28 mouse cellular contexts compared by ENCODE assay signal in genomic region chr6:15401138-15401537, GRCm38 (mm10).
"Had no signal": no experiment of that assay in that cellular context is flagged by ENCODE, and none has a peak within 500 bp of the region (broad histone marks: within the 10 kb centered on the region; RNA-seq: fewer than 3 reads in every experiment).

No protein-coding gene starts in this region.

- H3K4me2 ChIP-seq: heart, embryonic 12.5 days; hindbrain, embryonic 12.5 days; hindbrain, embryonic 14.5 days; kidney, embryonic 15.5 days; limb, embryonic 13.5 days; limb, embryonic 15.5 days; liver, embryonic 12.5 days had no signal

- H3K27ac ChIP-seq: gastrocnemius, adult 2 months; heart, embryonic 10.5 days; hindbrain, embryonic 10.5 days; hindbrain, embryonic 14.5 days; kidney, embryonic 15.5 days; kidney, postnatal 0 days; limb, embryonic 13.5 days; limb, embryonic 15.5 days; liver, embryonic 12.5 days; liver, embryonic 14.5 days had no signal

- H3K27me3 ChIP-seq: heart, embryonic 12.5 days; hindbrain, embryonic 12.5 days; kidney, embryonic 15.5 days; limb, embryonic 13.5 days; limb, embryonic 15.5 days; liver, embryonic 12.5 days had no signal

- DNase-seq: gastrocnemius, adult 2 months; gastrocnemius, postnatal 10 days; gastrocnemius, postnatal 25 days; heart, adult 18-20 months; heart, postnatal 10 days; heart, postnatal 4 days; kidney, adult 11 months; kidney, adult 2 months; kidney, adult 9 months; kidney, postnatal 14 days; kidney, postnatal 36 days; layer of hippocampus, adult 9-11 months; layer of hippocampus, postnatal 36 days; left cerebral cortex, postnatal 4 days had no signal

- H3K4me3 ChIP-seq: gastrocnemius, adult 2 months; heart, embryonic 10.5 days; heart, embryonic 12.5 days; hindbrain, embryonic 10.5 days; hindbrain, embryonic 12.5 days; kidney, embryonic 15.5 days; limb, embryonic 13.5 days; limb, embryonic 15.5 days; liver, embryonic 12.5 days had no signal

- H3K36me3 ChIP-seq: heart, embryonic 10.5 days; heart, embryonic 12.5 days; hindbrain, embryonic 10.5 days; hindbrain, embryonic 12.5 days; kidney, embryonic 15.5 days; limb, embryonic 15.5 days; liver, embryonic 12.5 days had no signal

- H3K4me1 ChIP-seq: heart, embryonic 12.5 days; kidney, embryonic 15.5 days; limb, embryonic 13.5 days; limb, embryonic 15.5 days; liver, embryonic 12.5 days had no signal

- H3K9me3 ChIP-seq: heart, embryonic 10.5 days; heart, embryonic 12.5 days; hindbrain, embryonic 10.5 days; hindbrain, embryonic 12.5 days; kidney, embryonic 15.5 days; limb, embryonic 13.5 days; limb, embryonic 15.5 days; liver, embryonic 12.5 days had no signal

- ATAC-seq: hindbrain, embryonic 16.5 days; inflammation-experienced regulatory T-cells, adult 6 months; intestine, embryonic 16.5 days; liver, embryonic 12.5 days had no signal

- H3K9ac ChIP-seq: heart, embryonic 12.5 days; hindbrain, embryonic 12.5 days; hindbrain, embryonic 14.5 days; kidney, embryonic 15.5 days; limb, embryonic 13.5 days; limb, embryonic 15.5 days; liver, embryonic 12.5 days; liver, embryonic 14.5 days had no signal
